Mouse (Mus musculus): ENCODE measurements around the gene Lifr. TPM values are rescaled to one million over a fixed set of nuclear protein-coding genes. Genes with fewer than 3 reads are reported as not detected.

Lifr gene
- polyA plus RNA-seq (2012; rRNA removed): 27.8 and 97.7 TPM in 2 replicates

GRCm38 (mm10) chr15:7090211-7090765, at the start of gene Lifr:
Gene Lifr (plus strand): TSS chr15:7090614.
- peaks cover 19% of the 10 kb centered on the region; the same call in 1 of the 2 replicates for H3K4me1 ChIP-seq (ENCODE audit: control insufficient read depth, insufficient read depth, insufficient read length)
- H3K36me3 ChIP-seq (ENCODE audit: control insufficient read depth, insufficient read depth, low read length): no peaks in the 10 kb centered on the region
- TF ChIP-seq CTCF (IDR thresholded peaks at IDR 0.05; ENCODE audit: extremely low read depth, insufficient read depth, insufficient read length, insufficient replicate concordance) (no peak), POLR2A (IDR thresholded peaks at IDR 0.05; ENCODE audit: low read depth, low read length) (no peak)
- 88% methylated on average over 8 of the region's 8 CpGs for WGBS
- no peak within 1 kb of the TSS for H3K27ac ChIP-seq (ENCODE audit: insufficient read depth, low read length)
- DNase-seq (ENCODE audit: low read depth in 1 of 2, low spot score in 2 of 2): no peak
- H3K4me3 ChIP-seq (ENCODE audit: extremely low read depth, insufficient read depth, insufficient read length): no peak within 1 kb of the TSS
- H3K27me3 ChIP-seq (ENCODE audit: control insufficient read depth, insufficient read depth, low read length): 0 out of 2 replicates have a peak, but pooled peaks cover 3% of the 10 kb centered on the region

DNA sequence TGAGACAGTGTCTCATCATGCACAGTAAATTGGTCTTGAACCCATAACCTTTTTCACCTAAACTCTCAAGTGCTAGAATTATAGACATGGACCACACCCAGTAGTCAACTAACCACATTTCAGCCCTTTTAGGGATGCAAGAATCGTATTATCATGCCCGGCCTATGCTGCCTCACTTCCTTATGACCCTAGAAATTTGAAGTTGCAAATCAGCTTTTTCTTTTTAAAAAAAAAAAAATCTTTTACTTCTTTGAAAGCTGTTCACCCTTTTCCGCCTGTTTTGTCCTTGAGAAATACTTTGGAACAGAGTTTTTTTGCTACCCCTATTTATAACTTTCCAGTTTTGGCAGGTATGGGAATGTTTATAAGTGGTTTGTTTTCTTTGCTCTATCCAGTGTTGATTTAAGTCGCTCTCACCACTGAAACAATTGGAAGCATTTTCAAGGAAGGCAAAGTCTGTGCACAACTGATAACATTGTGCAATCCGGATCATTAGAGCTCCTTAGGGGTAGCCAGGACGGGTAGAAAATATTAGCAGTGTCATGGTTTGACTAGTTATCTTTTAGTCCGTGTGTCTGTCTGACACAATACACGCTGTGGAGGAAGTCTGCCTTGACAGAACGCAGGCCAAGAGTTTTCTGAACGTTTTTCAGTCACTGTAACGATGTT, 46.2 kb upstream of the Lifr start:
- TF ChIP-seq POLR2A (IDR thresholded peaks at IDR 0.05; ENCODE audit: low read depth, low read length) (no peak), CTCF (IDR thresholded peaks at IDR 0.05; ENCODE audit: extremely low read depth, insufficient read depth, insufficient read length, insufficient replicate concordance) (no peak)
- H3K27ac ChIP-seq (ENCODE audit: insufficient read depth, low read length): no peak overlapping the region
- no peak overlapping the region for H3K4me3 ChIP-seq (ENCODE audit: extremely low read depth, insufficient read depth, insufficient read length)
- DNase-seq (ENCODE audit: low read depth in 1 of 2, low spot score in 2 of 2): no peak
- 57% methylated on average over 11 of the region's 11 CpGs for WGBS
- H3K27me3 ChIP-seq (ENCODE audit: control insufficient read depth, insufficient read depth, low read length): no peaks in the 10 kb centered on the region
- H3K36me3 ChIP-seq (ENCODE audit: control insufficient read depth, insufficient read depth, low read length): no peaks in the 10 kb centered on the region
- peaks cover 2% of the 10 kb centered on the region; the same call in 1 of the 2 replicates for H3K4me1 ChIP-seq (ENCODE audit: control insufficient read depth, insufficient read depth, insufficient read length)

DNA sequence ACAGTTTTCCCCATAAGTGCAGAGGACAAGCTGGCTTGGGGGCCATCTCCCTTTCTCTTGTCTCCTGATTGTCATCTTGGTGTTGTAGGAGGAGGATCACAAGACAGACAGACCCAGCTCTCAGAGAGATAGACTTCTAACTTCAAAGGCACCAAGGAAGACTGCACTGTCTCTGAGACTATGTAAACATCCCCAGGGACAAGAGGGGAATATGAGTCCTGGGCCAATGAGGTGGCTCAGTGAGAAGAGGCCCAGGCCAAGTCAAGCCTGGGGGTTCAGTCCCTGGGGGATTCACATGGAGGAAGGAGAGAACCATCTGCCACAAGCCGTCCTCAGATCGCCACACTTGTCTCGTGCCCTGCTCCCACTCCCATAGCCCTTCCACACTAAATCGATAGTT, 45.4 kb upstream of the Lifr start:
- no peak overlapping the region for H3K27ac ChIP-seq (ENCODE audit: insufficient read depth, low read length)
- H3K36me3 ChIP-seq (ENCODE audit: control insufficient read depth, insufficient read depth, low read length): no peaks in the 10 kb centered on the region
- WGBS: 59% methylated on average over 4 of the region's 4 CpGs
- no peak overlapping the region for H3K4me3 ChIP-seq (ENCODE audit: extremely low read depth, insufficient read depth, insufficient read length)
- peaks cover 2% of the 10 kb centered on the region; the same call in 1 of the 2 replicates for H3K4me1 ChIP-seq (ENCODE audit: control insufficient read depth, insufficient read depth, insufficient read length)
- TF ChIP-seq CTCF (IDR thresholded peaks at IDR 0.05; ENCODE audit: extremely low read depth, insufficient read depth, insufficient read length, insufficient replicate concordance) (no peak), POLR2A (IDR thresholded peaks at IDR 0.05; ENCODE audit: low read depth, low read length) (no peak)
- H3K27me3 ChIP-seq (ENCODE audit: control insufficient read depth, insufficient read depth, low read length): no peaks in the 10 kb centered on the region
- no peak for DNase-seq (ENCODE audit: low read depth in 1 of 2, low spot score in 2 of 2)

GRCm38 (mm10) chr15:7047931-7048330, 42.5 kb upstream of the Lifr start:
- TF ChIP-seq CTCF (IDR thresholded peaks at IDR 0.05; ENCODE audit: extremely low read depth, insufficient read depth, insufficient read length, insufficient replicate concordance): no peak
- no peak for TF ChIP-seq POLR2A (IDR thresholded peaks at IDR 0.05; ENCODE audit: low read depth, low read length)
- Histone ChIP-seq H3K4me1 (ENCODE audit: control insufficient read depth, insufficient read depth, insufficient read length) (peaks cover 2% of the 10 kb centered on the region; the same call in 1 of the 2 replicates), H3K36me3 (ENCODE audit: control insufficient read depth, insufficient read depth, low read length) (no peaks in the 10 kb centered on the region), H3K4me3 (ENCODE audit: extremely low read depth, insufficient read depth, insufficient read length) (no peak overlapping the region), H3K27me3 (ENCODE audit: control insufficient read depth, insufficient read depth, low read length) (no peaks in the 10 kb centered on the region), H3K27ac (ENCODE audit: insufficient read depth, low read length) (no peak overlapping the region)
- WGBS: 66% methylated on average over 3 of the region's 3 CpGs
- no peak for DNase-seq (ENCODE audit: low read depth in 1 of 2, low spot score in 2 of 2)

- Histone ChIP-seq H3K27ac (ENCODE audit: insufficient read depth, low read length) (no peak overlapping the region), H3K4me1 (ENCODE audit: control insufficient read depth, insufficient read depth, insufficient read length) (peaks cover 2% of the 10 kb centered on the region; the same call in 1 of the 2 replicates), H3K27me3 (ENCODE audit: control insufficient read depth, insufficient read depth, low read length) (no peaks in the 10 kb centered on the region), H3K4me3 (ENCODE audit: extremely low read depth, insufficient read depth, insufficient read length) (no peak overlapping the region), H3K36me3 (ENCODE audit: control insufficient read depth, insufficient read depth, low read length) (no peaks in the 10 kb centered on the region)
- WGBS: 29% methylated on average over 8 of the region's 8 CpGs
- no peak for TF ChIP-seq CTCF (IDR thresholded peaks at IDR 0.05; ENCODE audit: extremely low read depth, insufficient read depth, insufficient read length, insufficient replicate concordance)
- no peak for TF ChIP-seq POLR2A (IDR thresholded peaks at IDR 0.05; ENCODE audit: low read depth, low read length)
- no peak for DNase-seq (ENCODE audit: low read depth in 1 of 2, low spot score in 2 of 2)
Observed at GRCm38 (mm10) chr15:7048916-7049315, 41.5 kb upstream of the Lifr start.

- no peaks in the 10 kb centered on the region for H3K36me3 ChIP-seq (ENCODE audit: control insufficient read depth, insufficient read depth, low read length)
- no peaks in the 10 kb centered on the region for H3K27me3 ChIP-seq (ENCODE audit: control insufficient read depth, insufficient read depth, low read length)
- 80% methylated on average over 2 of the region's 2 CpGs for WGBS
- no peak overlapping the region for H3K4me3 ChIP-seq (ENCODE audit: extremely low read depth, insufficient read depth, insufficient read length)
- H3K4me1 ChIP-seq (ENCODE audit: control insufficient read depth, insufficient read depth, insufficient read length): no peaks in the 10 kb centered on the region
- TF ChIP-seq CTCF (IDR thresholded peaks at IDR 0.05; ENCODE audit: extremely low read depth, insufficient read depth, insufficient read length, insufficient replicate concordance) (no peak), POLR2A (IDR thresholded peaks at IDR 0.05; ENCODE audit: low read depth, low read length) (no peak)
- no peak overlapping the region for H3K27ac ChIP-seq (ENCODE audit: insufficient read depth, low read length)
- no peak for DNase-seq (ENCODE audit: low read depth in 1 of 2, low spot score in 2 of 2)
Observed at GRCm38 (mm10) chr15:7051666-7052065, 38.7 kb upstream of the Lifr start.

DNA sequence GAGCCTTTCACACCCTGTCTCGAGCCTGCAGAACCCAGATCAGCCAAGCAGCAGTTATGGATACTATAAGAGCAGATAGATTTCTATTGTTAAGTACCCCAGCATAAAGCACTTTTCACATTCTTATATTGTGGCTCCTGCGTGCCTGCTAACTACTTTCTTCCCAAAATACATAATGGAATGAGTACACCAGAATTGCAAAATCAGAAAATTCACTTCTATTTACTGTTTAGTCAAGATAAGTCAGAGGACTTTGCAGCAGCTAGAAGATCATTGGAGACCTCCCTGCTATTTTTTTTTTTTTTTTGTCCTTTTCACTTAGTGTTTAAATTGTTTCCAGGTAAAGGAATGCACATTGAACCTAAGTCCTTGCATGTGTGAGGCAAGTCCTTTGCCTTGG, 38.3 kb upstream of the Lifr start:
- 83% methylated on average over 2 of the region's 2 CpGs for WGBS
- TF ChIP-seq CTCF (IDR thresholded peaks at IDR 0.05; ENCODE audit: extremely low read depth, insufficient read depth, insufficient read length, insufficient replicate concordance) (no peak), POLR2A (IDR thresholded peaks at IDR 0.05; ENCODE audit: low read depth, low read length) (no peak)

More for the DNA sequence above, 38.3 kb upstream of the Lifr start:
- no peak for DNase-seq (ENCODE audit: low read depth in 1 of 2, low spot score in 2 of 2)
- no peak overlapping the region for H3K4me3 ChIP-seq (ENCODE audit: extremely low read depth, insufficient read depth, insufficient read length)
- H3K27ac ChIP-seq (ENCODE audit: insufficient read depth, low read length): no peak overlapping the region
- H3K27me3 ChIP-seq (ENCODE audit: control insufficient read depth, insufficient read depth, low read length): no peaks in the 10 kb centered on the region
- no peaks in the 10 kb centered on the region for H3K4me1 ChIP-seq (ENCODE audit: control insufficient read depth, insufficient read depth, insufficient read length)
- H3K36me3 ChIP-seq (ENCODE audit: control insufficient read depth, insufficient read depth, low read length): no peaks in the 10 kb centered on the region

Data from spleen, adult 2 months (tissue).